Mouse (Mus musculus): ENCODE results near the gene Serinc5.

Serinc5 gene

GRCm38 (mm10) chr13:92705016-92705535 lies 94.2 kb downstream of the Serinc5 start:
- no peak for DNase-seq (ENCODE audit: low spot score)

DNA sequence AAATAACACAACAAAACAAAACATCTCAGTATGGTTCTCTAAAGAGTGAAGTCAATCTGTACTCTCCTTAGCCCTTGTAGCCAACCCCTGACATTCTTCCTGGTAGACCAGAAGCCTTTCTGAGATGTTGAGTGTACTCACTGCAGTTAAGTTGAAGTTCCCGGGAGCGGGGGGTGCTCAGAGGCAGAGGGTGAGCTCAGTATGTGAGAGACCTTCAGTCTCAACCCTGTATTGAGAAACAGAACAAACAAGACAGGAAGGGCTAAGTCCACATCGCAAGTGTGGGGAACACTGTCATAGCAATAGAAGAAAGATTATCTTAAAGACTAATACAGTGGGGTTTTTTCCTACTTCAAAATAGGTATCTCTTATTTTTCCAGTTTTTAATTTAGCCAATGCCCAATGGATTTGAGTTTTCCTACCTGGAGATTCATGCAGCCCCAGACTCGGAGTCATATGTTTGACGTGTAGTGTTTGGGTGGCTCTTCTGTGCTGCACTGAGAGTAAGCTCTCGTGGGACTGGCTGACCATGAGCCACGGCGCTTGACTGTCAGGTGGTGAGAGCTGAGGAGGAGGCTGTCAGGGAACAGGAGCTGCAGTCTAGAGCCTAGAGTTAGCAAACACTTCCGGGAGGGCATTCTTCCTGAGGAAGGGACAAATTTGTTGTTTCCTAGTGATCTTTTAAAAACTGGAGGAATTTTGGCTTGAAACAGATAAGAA lies 95.6 kb downstream of the Serinc5 start:
- no peak for DNase-seq (ENCODE audit: low spot score)

DNA sequence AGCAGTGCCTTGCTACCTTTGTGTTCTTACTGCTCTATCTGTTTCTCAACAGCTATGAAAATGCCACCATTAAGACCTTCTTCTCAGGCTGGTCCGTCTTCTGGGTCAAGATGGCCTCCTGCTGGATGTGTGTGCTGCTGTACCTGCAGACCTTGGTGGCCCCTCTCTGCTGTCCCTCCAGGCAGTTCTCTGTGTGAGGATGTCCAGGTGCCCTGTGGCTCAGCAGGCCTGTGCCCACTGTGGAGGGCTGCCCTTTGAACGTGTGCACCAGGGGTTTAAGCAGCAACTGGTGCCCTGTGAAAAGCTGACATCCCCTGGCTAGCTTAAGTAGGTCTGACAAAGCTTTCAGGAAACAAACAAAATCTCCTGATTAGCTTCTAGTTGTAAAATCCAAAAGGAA lies 97.0 kb downstream of the Serinc5 start:
- no peak for DNase-seq (ENCODE audit: low spot score)

DNA sequence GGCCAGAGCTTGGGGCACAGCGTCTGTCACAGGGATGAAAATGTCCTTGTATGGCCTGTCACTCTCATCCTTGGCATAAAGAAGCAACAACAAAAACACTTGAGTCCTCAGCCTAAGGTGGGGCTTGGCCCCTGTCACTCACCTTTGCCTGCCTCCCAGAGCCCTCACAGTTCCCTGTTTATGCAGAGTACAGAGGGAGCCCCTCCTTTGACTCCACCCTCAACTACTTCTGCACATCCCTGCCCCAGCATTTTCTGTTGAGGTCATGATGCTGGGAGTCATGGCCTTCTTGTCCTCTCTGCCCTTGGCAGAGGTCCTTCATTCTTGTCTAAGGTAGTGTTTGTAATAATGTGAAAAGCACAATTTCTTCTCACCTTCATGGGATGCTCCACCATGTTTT lies 97.6 kb downstream of the Serinc5 start:
- DNase-seq (ENCODE audit: low spot score), result no peak

GRCm38 (mm10) chr13:92709535-92709934 lies 98.6 kb downstream of the Serinc5 start:
- DNase-seq (ENCODE audit: low spot score), result no peak

DNA sequence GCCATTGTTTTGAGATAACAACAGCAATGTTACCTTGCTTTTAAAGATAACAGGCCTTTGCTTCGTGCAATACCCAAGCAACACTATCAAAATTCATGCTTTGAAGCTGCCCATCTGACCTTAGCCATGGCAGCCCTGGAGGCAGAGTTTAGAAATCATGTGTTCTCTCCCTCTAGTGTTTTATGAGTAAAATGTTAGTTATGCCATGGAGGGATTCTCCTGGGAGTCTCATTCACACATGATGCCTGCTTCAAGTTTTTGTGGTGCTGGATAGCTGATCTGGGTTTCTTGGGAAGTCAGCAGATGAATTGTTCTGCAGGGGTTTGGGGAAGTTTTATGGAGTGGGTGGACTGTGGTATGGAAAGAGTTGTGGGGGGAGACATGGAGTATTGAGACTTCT lies 99.5 kb downstream of the Serinc5 start:
- no peak for DNase-seq (ENCODE audit: low spot score)

DNA sequence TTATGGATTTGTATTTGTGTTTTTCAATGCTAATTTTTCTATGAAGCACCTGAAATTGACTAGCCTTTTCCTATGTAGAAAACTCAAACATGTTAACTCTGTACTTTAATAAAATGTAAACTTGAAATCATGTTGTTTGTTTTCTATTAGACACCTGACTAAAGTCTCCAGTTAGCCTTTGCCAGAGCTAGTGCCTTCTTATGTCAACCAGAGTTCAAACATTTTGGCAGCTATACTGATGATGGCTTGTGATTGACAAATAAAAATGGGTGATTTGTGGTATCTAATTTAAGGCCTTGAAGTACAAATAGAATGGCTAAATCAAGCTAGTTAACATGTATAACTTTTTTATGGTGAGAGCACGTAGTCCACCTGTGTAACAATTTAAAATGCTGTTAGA lies 100.9 kb downstream of the Serinc5 start:
- DNase-seq (ENCODE audit: low spot score), result no peak

DNA sequence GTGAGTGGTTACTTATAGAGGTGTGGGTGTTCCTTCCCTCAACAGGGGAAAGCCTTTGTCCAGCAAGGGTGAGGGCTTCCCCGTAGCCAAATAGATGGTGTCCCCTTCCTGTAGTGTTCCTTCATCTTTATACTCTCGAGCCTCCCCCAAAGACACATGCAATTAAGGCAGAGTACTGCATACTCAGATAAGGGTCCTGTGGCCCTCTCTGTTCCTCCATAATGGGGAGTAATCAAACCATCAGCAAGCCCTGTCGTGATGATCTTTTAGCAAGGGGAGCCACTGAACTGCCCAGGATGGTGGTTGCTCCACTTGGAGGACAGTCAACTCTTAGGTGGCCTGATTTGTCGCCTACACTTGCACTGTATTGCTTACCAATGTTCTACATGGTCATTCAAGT lies 101.7 kb downstream of the Serinc5 start:
- DNase-seq (ENCODE audit: low spot score), result no peak

DNA sequence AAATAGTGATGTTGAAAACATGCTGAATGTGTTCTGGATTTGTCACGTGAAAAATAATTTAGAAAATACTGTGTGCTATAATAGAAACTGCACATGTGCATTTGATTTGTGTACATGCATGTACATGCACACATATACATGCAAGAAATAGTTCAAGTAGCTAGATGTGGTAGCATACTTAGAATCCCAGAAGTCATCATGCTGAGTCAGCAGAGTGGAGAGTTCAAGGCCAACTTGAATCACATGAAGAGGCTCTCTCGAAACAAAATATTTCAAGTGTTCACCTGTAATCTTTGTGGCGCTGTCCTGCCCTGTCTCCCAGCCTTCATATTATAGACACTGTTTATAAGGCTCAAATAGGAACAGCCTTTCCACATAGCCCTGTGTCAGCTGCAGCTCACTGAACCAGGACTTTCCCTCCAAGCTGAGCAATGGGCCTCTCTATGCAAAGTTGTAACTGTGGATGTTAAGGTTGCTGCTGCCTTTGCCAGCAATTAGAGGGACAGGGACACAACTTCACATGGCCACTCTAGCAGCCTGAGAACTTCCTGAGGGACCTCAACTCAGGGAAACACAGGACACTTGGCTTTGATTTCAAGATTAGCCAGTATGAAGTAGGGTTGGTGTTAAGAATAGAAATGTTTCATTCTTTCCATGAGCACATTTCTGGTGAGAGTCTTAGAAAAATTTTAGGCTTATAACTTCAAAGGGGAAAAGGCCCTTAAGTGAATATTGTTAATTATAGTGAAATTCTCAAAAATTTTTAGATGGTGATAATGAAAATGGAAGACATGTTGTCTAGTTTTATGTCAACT lies 107.2 kb downstream of the Serinc5 start:
- DNase-seq (ENCODE audit: low spot score), result no peak

DNA sequence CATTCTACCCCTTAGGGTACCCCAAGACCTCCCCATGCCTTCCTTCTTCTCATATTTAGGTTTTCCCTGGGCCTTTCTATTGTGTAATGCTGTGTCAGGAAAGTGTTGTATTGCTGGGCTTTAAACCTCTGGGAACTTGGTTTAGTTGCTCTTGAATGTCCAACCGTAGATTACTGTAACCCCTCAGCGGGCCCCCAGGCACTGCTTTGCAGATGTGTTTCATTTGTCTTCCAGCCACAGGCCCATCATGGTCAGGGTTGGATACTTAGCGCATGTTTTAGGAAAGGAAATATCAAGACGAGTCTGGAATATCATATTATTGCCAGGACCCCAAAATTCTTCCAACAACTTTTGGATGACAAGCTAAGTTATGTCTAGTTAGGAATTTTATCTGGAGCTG lies 110.1 kb downstream of the Serinc5 start:
- no peak for DNase-seq (ENCODE audit: low spot score)

- DNase-seq (ENCODE audit: low spot score), result no peak
Observed at GRCm38 (mm10) chr13:92722389-92722788, 111.5 kb downstream of the Serinc5 start.

DNA sequence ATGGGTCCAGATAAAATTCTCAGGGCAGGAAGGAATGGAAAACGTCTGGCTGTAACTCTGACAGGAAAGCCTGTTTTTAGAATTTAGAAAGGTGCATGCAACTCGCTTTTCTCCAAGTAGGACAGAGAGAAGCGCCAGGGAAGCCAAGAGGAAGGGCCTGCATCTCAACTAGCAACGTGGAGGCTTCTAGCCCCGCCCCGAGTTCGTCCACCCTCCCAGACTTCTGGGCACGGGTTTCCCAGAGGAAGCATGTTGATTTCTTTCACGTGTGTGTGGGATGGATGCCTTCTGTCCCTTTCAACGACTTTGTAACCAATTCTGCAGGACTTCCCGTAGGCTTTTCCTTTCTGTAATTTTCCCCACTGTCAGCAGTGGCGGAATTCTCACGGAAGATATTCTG lies 118.9 kb downstream of the Serinc5 start:
- no peak for DNase-seq (ENCODE audit: low spot score)

DNA sequence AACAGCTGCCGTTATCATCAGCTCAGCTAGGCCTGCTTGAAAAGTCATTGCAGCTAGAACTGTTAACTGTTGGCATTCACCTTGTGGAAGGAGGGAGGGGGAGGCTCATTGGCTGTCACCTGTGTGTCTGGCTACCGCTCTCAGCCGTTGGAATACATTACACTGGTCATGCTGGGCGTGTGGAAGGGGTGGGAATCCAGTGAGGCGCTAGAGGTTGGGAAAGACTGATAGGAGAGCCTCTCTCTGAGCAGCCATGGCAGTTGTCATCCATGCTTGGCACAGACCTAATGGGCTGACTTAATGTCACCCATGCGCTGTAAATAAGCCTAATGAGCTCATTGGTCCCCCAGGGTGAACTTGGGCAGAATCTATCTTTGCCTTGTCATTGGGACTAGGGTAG lies 120.9 kb downstream of the Serinc5 start:
- DNase-seq (ENCODE audit: low spot score), result no peak

DNA sequence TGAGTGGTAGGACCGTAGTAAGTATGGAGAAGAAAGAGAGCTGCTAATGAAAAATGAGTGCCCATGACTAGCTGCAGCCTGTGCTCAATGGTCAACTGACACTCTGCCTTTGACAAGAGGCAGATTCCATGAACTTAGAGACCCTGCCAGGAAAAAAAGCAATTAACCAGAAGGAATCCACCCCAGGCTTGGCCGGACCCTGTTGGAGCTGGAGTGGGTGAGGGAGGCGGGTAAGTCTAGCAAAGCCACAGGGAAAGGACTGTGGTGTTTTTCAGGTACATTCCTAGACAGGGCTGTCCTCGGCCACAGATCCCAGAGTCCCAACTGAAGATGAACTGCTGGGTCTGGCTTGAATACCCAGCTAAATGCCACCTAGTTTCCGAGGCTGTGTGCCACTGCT lies 121.9 kb downstream of the Serinc5 start:
- no peak for DNase-seq (ENCODE audit: low spot score)

GRCm38 (mm10) chr13:92733252-92733651 lies 122.4 kb downstream of the Serinc5 start:
- no peak for DNase-seq (ENCODE audit: low spot score)

DNA sequence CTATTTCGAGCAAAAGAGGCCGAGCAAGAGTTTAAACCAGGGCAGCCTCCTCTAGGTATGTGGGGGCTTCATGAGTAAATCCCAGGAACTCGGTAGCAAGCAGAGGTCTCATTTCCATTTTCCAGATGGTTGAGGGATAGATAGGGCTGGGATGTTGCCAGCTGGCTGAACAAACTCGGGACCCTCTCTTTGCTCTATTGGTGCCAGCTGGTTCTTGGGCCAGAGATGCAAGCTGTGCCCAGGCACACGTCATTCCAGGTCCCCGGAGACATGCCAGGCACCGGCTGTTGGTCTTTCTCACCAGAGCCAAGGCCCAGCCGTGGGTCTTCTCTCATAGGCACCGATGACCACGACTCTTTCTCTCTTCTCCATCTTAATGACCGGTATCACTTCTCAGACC lies 122.8 kb downstream of the Serinc5 start:
- DNase-seq (ENCODE audit: low spot score), result no peak

DNA sequence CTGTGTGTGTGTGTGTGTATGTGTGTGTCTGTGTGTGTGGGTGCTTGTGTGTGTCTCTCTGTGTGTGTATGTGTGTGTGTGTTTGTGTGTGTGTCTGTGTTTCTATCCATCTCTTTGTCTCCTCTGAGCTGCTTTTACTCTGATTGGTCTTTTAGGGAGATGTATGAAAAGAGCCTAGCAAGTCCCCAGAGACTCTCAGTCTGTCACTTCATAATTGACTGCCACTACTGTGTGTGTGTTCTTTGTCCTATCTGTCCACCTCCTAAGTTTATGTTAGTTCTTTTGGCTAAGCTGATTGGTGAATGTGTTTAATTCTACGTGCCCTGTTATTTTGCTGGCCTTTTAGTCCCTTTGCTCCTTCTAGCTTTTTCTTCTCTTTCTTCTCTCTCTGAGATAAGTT lies 124.8 kb downstream of the Serinc5 start:
- no peak for DNase-seq (ENCODE audit: low spot score)

DNA sequence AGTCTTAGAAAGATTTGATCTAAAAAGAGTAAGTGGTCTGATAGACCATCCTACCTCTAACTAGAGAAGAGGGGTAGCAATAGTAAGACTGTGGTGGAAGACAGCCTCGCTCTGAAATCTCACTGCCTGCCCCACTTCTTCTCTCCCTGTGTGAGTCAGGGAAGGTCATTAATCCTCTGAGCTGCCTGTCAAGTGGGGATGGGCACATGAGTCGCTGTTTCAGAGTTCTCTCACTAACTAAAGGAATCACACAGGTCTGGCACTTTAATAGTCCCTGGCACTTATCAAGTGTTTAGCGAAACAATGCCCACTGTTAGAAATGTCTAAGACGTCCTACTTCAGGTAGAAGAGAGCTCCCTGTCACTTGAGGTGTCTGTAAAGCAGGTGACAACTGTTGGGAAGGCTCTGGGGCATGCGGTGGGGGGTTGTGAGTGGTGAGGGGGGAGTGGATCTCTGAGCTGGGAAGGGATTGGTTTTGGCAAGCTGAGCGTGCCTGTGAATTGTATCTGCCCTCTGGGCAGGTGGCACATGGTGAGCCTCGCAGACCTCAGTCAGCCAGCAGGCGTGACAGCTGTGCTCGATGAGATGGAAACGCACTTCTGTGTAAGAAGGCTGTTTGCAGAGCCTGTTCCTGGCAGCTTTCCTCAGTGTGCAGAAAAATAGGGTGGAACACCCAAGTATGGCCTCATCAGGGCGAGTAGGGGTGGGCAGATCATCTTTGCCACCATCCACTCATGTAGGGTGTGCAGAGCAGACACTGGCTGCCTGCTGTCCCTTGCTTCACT lies 125.8 kb downstream of the Serinc5 start:
- no peak for DNase-seq (ENCODE audit: low spot score)

DNA sequence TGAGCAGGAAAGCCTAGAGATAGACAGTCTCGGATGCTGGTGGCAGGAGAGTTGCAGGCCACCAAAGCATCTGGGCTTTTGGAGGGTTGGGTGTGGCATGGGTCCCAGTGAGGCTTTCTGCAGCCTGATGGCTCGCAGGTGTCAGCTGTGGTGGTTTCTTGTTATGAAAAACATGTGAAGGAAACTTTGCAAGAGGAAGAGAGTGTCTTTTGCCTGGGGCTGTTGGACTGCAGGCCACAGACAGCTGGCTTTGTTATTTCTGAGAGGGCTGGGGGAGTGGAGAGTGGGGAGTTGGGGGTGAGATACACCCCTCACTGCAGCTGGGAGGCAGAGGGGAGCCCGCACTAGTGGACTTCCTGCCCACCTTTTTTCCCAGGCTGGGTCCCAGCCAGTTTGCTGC lies 127.9 kb downstream of the Serinc5 start:
- DNase-seq (ENCODE audit: low spot score), result no peak

GRCm38 (mm10) chr13:92739858-92740257 lies 129.0 kb downstream of the Serinc5 start:
- no peak for DNase-seq (ENCODE audit: low spot score)

DNA sequence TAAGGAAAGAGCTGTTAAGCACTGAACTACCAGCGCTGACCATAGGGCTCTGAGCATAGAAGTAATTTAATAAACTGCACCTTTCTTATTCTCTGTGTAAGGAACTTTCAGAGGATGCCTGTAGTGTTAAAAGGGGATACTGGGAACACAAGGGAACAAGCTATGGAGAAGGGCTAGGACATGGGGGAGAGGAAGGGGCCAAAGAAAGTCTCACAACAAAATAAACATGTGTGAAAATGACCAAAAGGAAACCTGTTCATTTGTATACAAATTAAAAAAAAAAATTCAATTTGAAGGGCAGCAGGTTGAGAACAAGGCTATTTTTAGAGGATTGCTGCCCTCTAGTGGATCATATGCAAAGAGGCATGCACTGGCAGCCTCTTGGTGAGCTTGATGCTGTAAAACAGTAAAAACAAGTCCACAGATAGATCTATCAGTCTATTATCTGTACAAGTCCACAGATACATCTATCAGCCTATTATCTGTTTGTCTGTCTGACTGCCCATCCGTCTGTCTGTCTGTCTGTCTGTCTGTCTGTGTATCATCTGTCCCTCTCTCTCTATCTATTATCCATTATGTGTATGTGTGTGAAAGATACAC lies 129.9 kb downstream of the Serinc5 start:
- DNase-seq (ENCODE audit: low spot score), result no peak

DNA sequence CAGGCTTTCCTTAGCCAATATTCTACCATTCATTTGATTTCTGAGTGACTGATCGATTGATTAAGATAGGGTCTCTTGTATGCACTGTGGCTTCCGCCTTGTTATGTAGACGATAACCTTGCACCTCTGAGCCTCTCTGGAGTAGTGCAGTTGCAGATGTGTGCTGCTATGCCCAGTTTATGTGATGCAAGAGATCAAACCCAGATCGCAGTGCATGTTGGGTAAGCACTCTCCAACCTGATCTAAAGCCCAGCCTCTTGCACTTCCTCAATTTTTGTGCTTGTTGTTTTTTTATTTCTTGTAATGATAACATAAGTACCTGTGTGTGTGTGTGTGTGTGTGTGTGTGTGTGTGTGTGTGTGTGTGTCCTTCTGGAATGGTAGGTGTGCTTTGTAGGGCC lies 132.0 kb downstream of the Serinc5 start:
- DNase-seq (ENCODE audit: low spot score), result no peak
